Mouse (Mus musculus) thymus, adult 2 months (tissue): ENCODE measurements at regions not wholly inside any gene's neighbourhood (a gene's known extent, or its start where the extent isn't known, plus 50 kb on each side); places are given as distances from the start of the nearest gene placed in this dataset.

Source experiments
- CTCF ChIP-seq: fragments of 200-500 bp; IDR thresholded peaks from 2 replicates; pipeline ENCODE4 v1.5.1; 2012; ENCODE audit warnings: mild to moderate bottlenecking, control low read depth, low read length, moderate library complexity, borderline replicate concordance; ENCODE audit not compliant: control insufficient read depth, poor library complexity, insufficient read depth; ENCODE audit errors: extremely low read depth
- POLR2A ChIP-seq: fragments of 200-500 bp; IDR thresholded peaks from 2 replicates; pipeline ENCODE4 v1.6.1; 2012; ENCODE audit warnings: mild to moderate bottlenecking, low read length, control low read depth, moderate library complexity; ENCODE audit not compliant: control insufficient read depth, poor library complexity, insufficient read depth; ENCODE audit errors: extremely low read depth

DNA sequence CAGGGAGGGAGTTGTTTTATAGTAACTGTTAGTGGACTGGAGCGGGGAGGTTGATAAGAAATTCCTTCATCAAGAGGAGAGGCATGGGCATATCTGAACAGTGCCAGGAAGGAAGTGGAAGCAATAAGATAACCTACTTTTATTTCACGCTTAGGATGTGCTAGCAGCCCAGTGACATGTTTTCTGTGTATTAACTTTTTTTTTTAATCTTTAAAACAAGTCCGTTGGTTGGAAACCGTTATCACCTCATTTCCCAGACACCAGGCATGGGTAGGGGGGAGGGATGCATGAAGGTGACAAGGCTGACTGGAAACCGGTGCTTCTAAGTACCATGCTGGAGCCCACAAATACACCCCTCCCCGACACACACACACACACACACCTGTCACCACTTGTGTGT is 394.7 kb downstream of the Tshz3 start:
- TF ChIP-seq CTCF (no peak), POLR2A (no peak)
